Mouse (Mus musculus): ENCODE results near the gene Nhlh2. TPM values are rescaled to one million over a fixed set of nuclear protein-coding genes. Genes with fewer than 3 reads are reported as not detected.

Nhlh2 gene
- total RNA-seq (2021), result not detected

GRCm38 (mm10) chr3:102009926-102010381 is at the start of gene Nhlh2:
Gene Nhlh2 (plus strand): TSS chr3:102010076.
- no peak for DNase-seq

- DNase-seq, result no peak
Observed at GRCm38 (mm10) chr3:101961146-101961835, 48.6 kb upstream of the Nhlh2 start.

GRCm38 (mm10) chr3:101963501-101963900 is 46.4 kb upstream of the Nhlh2 start:
- no peak for DNase-seq

GRCm38 (mm10) chr3:101964352-101964751 is 45.5 kb upstream of the Nhlh2 start:
- DNase-seq, result no peak

DNA sequence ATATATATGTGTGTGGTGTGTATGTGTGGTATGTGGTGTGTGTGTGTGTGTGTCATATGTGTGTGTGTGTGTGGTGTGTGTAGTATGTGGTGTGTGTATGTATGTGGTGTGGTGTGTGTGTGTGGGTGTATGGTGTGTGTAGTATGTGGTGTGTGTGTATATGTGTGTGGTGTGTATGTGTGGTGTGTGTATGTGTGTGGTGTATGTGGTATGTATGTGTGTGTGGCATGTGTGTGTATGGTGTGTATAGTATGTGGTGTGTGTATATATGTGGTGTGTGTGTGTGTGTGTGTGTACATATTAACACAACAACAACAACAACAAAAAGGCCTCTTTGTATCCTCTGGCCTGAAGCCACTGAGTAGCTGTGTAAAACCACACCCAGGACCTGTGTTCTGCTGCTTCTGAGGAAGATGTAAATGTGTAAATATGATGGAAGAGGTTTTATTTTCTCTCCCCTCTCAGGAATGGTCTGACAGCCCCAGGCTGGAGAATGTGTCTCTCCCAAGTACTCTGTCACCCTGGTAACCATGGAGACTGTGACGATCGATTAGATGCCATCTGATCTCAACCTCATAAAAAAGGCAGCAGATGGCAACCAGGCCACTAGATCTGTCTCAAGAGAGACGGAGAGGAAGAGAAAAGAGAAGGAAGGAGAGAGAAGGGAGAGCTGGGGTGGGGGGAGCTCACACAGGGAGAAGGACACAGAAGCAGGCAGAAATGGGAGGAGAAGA is 42.9 kb upstream of the Nhlh2 start:
- no peak for DNase-seq

GRCm38 (mm10) chr3:101975337-101975736 is 34.5 kb upstream of the Nhlh2 start:
- DNase-seq, result no peak

- no peak for DNase-seq
Observed at GRCm38 (mm10) chr3:101978299-101978994, 31.4 kb upstream of the Nhlh2 start.

- no peak for DNase-seq
Observed at GRCm38 (mm10) chr3:101983917-101984316, 26.0 kb upstream of the Nhlh2 start.

- DNase-seq, result no peak
Observed at GRCm38 (mm10) chr3:101985634-101986033, 24.2 kb upstream of the Nhlh2 start.

GRCm38 (mm10) chr3:101990136-101990535 is 19.7 kb upstream of the Nhlh2 start:
- DNase-seq, result no peak

GRCm38 (mm10) chr3:101990995-101991516 is 18.8 kb upstream of the Nhlh2 start:
- DNase-seq, result no peak

GRCm38 (mm10) chr3:101997851-101998250 is 12.0 kb upstream of the Nhlh2 start:
- DNase-seq, result no peak

DNA sequence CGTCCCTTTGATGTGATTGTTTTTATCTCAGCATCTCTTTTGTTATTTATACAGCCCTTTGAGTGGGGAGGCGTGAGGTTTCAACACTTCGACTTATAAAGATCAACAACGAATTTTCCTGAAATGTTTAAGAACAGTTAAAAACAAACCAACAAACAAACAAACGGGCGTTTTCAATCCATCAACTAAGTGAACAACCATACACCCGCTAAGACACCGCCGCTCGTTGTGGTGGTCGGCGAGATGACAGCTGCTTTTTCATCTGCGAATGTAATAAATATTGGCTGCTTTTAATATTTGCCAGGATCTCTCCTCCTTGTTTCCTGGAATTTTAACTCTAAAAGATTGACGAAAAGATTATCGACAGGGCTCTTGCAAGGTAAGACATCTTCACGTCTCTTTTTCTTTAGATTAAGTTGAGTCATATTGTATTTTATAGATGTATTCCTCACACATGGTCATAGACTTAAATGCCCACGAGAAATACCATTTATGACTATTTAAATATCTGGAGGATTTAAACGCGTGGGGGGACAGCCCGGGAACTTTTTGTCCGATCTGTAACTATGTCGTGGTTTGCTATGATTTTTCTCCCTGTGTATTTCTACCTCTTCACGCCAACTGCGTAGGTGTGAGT is 923 bp downstream of the Nhlh2 start:
- DNase-seq, result no peak

GRCm38 (mm10) chr3:102011318-102012075 is 1.6 kb downstream of the Nhlh2 start:
- no peak for DNase-seq

- DNase-seq, result no peak
Observed at GRCm38 (mm10) chr3:102012076-102012610, 2.3 kb downstream of the Nhlh2 start.

GRCm38 (mm10) chr3:102012611-102013211 is 2.8 kb downstream of the Nhlh2 start:
- no peak for DNase-seq

- no peak for DNase-seq
Observed at GRCm38 (mm10) chr3:102020604-102021003, 10.7 kb downstream of the Nhlh2 start.

DNA sequence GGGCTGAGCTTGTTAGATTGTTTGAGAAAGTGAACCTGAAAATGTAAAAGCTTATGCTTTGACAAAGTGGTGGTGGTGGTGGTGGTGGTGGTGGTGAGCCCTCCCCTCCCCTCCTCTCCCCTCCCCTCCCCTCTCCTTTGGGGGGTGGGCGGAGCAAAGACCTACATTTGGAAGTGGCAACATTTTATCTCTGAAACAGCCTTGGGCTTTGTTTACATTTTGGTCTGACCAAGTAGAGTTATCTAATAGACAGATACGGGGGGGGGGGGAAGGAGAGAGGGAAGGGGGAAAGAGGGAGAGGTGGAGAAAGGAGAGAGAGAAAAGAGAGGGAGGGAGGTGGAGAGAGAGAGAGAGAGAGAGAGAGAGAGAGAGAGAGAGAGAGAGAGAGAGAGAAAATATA is 12.8 kb downstream of the Nhlh2 start:
- DNase-seq, result no peak

DNA sequence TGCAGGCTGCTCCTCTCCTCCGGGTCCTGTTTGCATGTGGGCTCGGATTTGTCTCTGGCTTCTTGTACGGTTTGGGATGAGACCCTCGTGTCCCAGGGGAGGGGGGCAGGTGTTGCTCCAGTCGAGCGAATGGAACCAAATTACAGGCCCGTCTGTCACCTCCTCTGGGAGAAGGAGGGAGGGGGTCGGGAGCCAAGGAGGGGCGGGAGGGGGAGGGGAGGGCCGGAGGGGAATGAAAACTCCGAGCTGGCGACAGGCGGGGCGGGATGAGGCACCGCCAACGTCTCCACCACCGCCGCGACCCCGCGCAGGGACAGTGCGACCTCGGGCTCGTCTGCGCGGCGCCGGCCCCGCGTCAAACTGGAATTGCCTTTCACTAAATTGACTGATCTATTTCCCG is 13.5 kb downstream of the Nhlh2 start:
- DNase-seq, result no peak

DNA sequence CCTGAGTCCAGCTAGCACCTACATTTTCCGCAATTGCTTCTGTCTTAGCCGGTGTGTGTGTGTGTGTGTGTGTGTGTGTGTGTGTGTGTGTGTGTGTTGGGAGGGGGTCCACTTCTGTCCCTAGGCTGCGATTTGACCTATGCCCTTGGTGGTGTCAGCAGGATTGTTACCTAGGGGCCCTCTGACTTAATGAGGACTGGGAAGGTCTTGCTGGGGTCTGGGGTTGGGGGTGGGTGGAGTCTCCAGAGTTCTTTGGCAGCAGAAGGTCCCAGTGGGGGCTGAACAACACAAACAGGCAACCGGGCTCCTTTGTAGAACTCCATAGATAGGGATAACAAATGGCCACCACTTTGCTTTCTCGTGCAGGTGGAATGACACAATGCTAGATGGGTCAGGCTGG is 14.0 kb downstream of the Nhlh2 start:
- no peak for DNase-seq

DNA sequence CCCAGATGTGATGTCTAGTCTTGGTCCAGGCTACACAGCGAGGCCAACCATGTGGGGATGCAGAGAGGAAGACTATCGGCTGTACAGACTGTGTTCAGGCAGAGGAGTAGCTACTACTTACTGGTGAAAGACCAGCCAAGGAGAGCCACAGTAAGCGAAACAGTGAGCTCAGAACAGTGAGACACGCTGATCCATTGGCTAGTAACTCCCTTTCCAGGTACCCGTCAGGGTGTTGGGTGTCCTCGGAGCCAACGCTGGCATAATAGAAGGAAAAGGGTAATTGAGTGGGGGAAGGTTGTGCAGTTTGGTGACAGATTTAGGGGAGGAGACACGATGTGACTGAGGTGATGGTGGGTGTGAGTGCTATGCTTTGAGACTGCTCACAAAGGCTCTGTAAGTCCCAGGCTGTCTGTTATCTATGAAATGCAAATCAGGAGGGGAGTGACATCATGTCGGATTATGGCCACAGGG is 15.1 kb downstream of the Nhlh2 start:
- DNase-seq, result no peak

Measured in heart, postnatal 4 days (tissue).